Mouse (Mus musculus) ES-E14 (cell line): Measurements from ENCODE around the gene Nxn. TPM values are rescaled to one million over a fixed set of nuclear protein-coding genes. Genes with fewer than 3 reads are reported as not detected.

Experiments
- DNase-seq: peaks from one replicate; pipeline ENCODE4 v3.0.0-alpha.2; 2013; ENCODE audit warnings: low read depth, low spot score
- H3K27ac ChIP-seq: 2 replicates; pipeline ENCODE4 v1.5.1; 2012; ENCODE audit warnings: low read depth, mild to moderate bottlenecking, low read length, moderate library complexity, mixed read lengths; ENCODE audit not compliant: poor library complexity, insufficient read depth, severe bottlenecking
- H3K36me3 ChIP-seq: 2 replicates; pipeline ENCODE4 v1.6.1; 2012; ENCODE audit warnings: mild to moderate bottlenecking, low read length, moderate library complexity, mixed read lengths; ENCODE audit not compliant: control insufficient read depth, poor library complexity, insufficient read depth, severe bottlenecking
- H3K4me1 ChIP-seq, 2 experiments: fragments of 150-350 bp in 1 of 2; sonication (generic) in 1 of 2; 2 replicates each; pipeline ENCODE4 v1.6.1; 2012; ENCODE audit warnings: low read length in 2 of 2, mild to moderate bottlenecking in 1 of 2, mixed read lengths in 1 of 2; ENCODE audit not compliant: control insufficient read depth in 2 of 2, insufficient read depth in 2 of 2, poor library complexity in 1 of 2
- H3K4me3 ChIP-seq, 2 experiments: fragments of 150-350 bp in 1 of 2; sonication (generic) in 1 of 2; 2 replicates each; pipeline ENCODE4 v1.5.1; 2012; ENCODE audit warnings: low read length in 2 of 2, low read depth in 1 of 2, mild to moderate bottlenecking in 1 of 2, mixed read lengths in 1 of 2; ENCODE audit not compliant: insufficient read depth in 1 of 2, poor library complexity in 1 of 2, severe bottlenecking in 1 of 2
- H3K9ac ChIP-seq: 2 replicates; pipeline ENCODE4 v1.6.1; 2012; ENCODE audit warnings: low read depth, mild to moderate bottlenecking, low read length, mixed read lengths; ENCODE audit not compliant: poor library complexity, insufficient read depth, severe bottlenecking
- H3K9me3 ChIP-seq: fragments of 150-350 bp; sonication (generic); 2 replicates; pipeline ENCODE4 v1.6.1; 2012; ENCODE audit warnings: low read depth, mild to moderate bottlenecking, low read length; ENCODE audit not compliant: control insufficient read depth, insufficient read depth
- CHD2 ChIP-seq: IDR thresholded peaks from 2 replicates; pipeline ENCODE4 v1.6.1; 2014; ENCODE audit warnings: mild to moderate bottlenecking, low read depth, low read length, inconsistent platforms
- HCFC1 ChIP-seq: IDR thresholded peaks from 2 replicates; pipeline ENCODE4 v1.6.1; 2012; ENCODE audit warnings: low read length, inconsistent platforms, borderline replicate concordance; ENCODE audit not compliant: insufficient read depth
- MAFK ChIP-seq: IDR thresholded peaks from 2 replicates; pipeline ENCODE4 v1.6.1; 2014; ENCODE audit warnings: mild to moderate bottlenecking, low read depth, low read length, inconsistent platforms; ENCODE audit not compliant: insufficient read depth
- ZC3H11A ChIP-seq: IDR thresholded peaks from 2 replicates; pipeline ENCODE4 v1.6.1; 2012; ENCODE audit warnings: low read depth, mild to moderate bottlenecking, inconsistent platforms, low read length, borderline replicate concordance
- ZNF384 ChIP-seq: IDR thresholded peaks from 2 replicates; pipeline ENCODE4 v1.6.1; 2012; ENCODE audit warnings: low read depth, low read length, inconsistent platforms
- in situ Hi-C, 2 experiments: fragments of 600-800 bp; cut with MboI; formaldehyde crosslinking; loops; one replicate each; pipeline ENCODE4 v1.15.1; 2025; ENCODE audit warnings: low sequenced_read_pairs in 2 of 2, inconsistent platforms in 1 of 2; ENCODE audit not compliant: unreplicated experiment in 2 of 2
- total RNA-seq: library from RNA; depleted of rRNA; stranded (reverse); fragments of 300-350 nt; gene quantifications from 2 replicates; pipeline ENCODE4 v1.2.3, GENCODE M21; 2012

The Nxn gene
- total RNA-seq, 1 experiment: 48.0 TPM

GRCm38 (mm10) chr11:76399587-76400330, 819 bp upstream of the Nxn start:
- no peak for DNase-seq

DNA sequence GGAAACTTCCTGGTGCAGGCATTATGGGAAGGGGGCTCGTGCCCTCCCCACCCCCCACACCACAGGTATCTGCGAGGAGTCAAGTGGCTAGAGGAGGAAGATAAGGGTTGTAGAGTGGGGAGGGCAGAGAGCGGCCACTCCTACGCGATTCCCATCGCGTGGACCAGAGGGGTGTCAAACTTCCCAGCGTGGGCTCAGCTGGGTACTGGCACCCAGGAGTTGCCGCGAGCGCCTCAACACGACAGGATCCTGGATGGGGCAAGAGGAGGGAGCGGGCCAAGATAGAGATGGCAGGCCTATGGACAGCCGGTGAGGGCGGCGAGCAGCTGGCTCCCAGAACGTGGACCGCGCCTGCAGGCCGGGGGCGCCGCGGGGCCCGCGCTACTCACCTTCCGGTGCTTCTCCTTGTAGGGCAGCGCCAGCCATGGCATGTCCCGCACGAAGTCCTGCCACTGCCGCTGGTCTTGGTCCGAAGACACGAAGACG, 585 bp downstream of the Nxn start:
- Histone ChIP-seq H3K9ac (peak overlapping the region; percentile 66), H3K27ac (no peak overlapping the region), H3K4me1 (peaks cover 2 to 5% of the 10 kb centered on the region in 2 experiments; a peak in 2 of 4 replicates), H3K9me3 (no peaks in the 10 kb centered on the region), H3K4me3 (peak overlapping the region; percentile 81 to 85), H3K36me3 (no peaks in the 10 kb centered on the region)
- DNase-seq: no peak
- in situ Hi-C loops: loop anchor here in 1 of 2 experiments (5.0 kb wide), 1 partner anchor 146 kb away; no protein-coding TSS in a partner anchor
- TF ChIP-seq ZC3H11A (no peak), CHD2 (no peak), MAFK (no peak), ZNF384 (no peak), HCFC1 (no peak)

More at GRCm38 (mm10) chr11:76399587-76400330, 819 bp upstream of the Nxn start:
- Histone ChIP-seq H3K4me3 (peak overlapping the region; percentile 65 to 85; a peak in 3 of 4 replicates), H3K27ac (no peak overlapping the region), H3K9ac (peak overlapping the region; percentile 53; the same call in 1 of the 2 replicates), H3K36me3 (no peaks in the 10 kb centered on the region), H3K4me1 (peaks cover 0 to 4% of the 10 kb centered on the region in 2 experiments; a peak in 1 of 4 replicates), H3K9me3 (no peaks in the 10 kb centered on the region)
- TF ChIP-seq ZNF384 (no peak), CHD2 (no peak), ZC3H11A (peak; percentile 23; the same call in 1 of the 2 replicates), MAFK (no peak), HCFC1 (no peak)
- in situ Hi-C loops: loop anchor here in 1 of 2 experiments (5.0 kb wide), 1 partner anchor 147 kb away; no protein-coding TSS in a partner anchor

- Histone ChIP-seq H3K4me1 (peaks cover 4 to 11% of the 10 kb centered on the region in 2 experiments; a peak in 2 of 4 replicates), H3K4me3 (peak overlapping the region; percentile 81 to 85), H3K36me3 (no peaks in the 10 kb centered on the region), H3K9ac (peak overlapping the region; percentile 66), H3K27ac (no peak overlapping the region), H3K9me3 (no peaks in the 10 kb centered on the region)
- DNase-seq: no peak
- TF ChIP-seq HCFC1 (no peak), ZNF384 (no peak), ZC3H11A (no peak), CHD2 (no peak), MAFK (no peak)
- in situ Hi-C loops: loop anchor here in 1 of 2 experiments (5.0 kb wide), 1 partner anchor 145 kb away; no protein-coding TSS in a partner anchor
Observed at GRCm38 (mm10) chr11:76397650-76398311, 1.2 kb downstream of the Nxn start.

DNA sequence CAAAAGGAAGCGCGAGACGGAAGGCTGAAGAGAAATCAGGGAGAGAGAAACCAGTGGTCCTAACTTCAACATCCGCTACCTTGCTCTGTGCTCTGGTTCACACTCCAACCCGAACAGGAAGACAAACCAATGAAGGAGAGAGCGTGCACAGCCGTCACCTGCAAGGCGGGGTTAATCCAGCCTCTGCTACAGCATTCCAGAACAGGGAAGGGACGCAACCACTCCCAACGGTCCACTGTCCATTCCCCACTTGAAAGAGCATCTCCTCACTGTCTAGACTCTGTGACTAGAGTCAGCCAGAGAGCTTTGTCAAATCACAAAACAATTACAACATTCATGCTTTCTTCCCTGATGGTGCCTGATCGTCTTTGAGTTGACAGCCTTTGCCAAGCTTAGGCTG, 5.9 kb downstream of the Nxn start:
- DNase-seq: no peak
- Histone ChIP-seq H3K4me1 (peaks cover 4 to 19% of the 10 kb centered on the region in 2 experiments; a peak in 3 of 4 replicates), H3K9ac (no peak overlapping the region), H3K36me3 (no peaks in the 10 kb centered on the region), H3K4me3 (no peak overlapping the region), H3K9me3 (no peaks in the 10 kb centered on the region), H3K27ac (no peak overlapping the region)
- no peak for TF ChIP-seq MAFK
- no peak for TF ChIP-seq CHD2
- in situ Hi-C loops: no loop called here
